Mouse (Mus musculus): ENCODE data around the gene Myadm. TPM values are rescaled to one million over a fixed set of nuclear protein-coding genes. Genes with fewer than 3 reads are reported as not detected.
"Not testable (repeated sequence)": the region's sequence is repeated elsewhere in the genome, so short reads cannot be mapped to it uniquely, and the experiment has no call there.

Myadm gene
- total and polyA plus RNA-seq, 2 experiments from 2014 or later: 24.2 to 39.4 TPM

GRCm38 (mm10) chr7:3284604-3285003 lies 4.3 kb upstream of the Myadm start:
- 87% methylated on average over 10 of the region's 10 CpGs for WGBS
- no peak overlapping the region for H3K4me3 ChIP-seq (ENCODE audit: low read depth, low read length)
- H3K27ac ChIP-seq (ENCODE audit: low read depth, low read length): no peak overlapping the region
- H3K27me3 ChIP-seq (ENCODE audit: insufficient read depth, low read length): no peaks in the 10 kb centered on the region
- DNase-seq (ENCODE audit: low spot score) (no peak), ATAC-seq (ENCODE audit: low FRiP score) (no peak)
- no peak for TF ChIP-seq CTCF (IDR thresholded peaks at IDR 0.05)
- no peaks in the 10 kb centered on the region for H3K9me3 ChIP-seq (ENCODE audit: low read length)
- H3K4me2 ChIP-seq (ENCODE audit: low read depth, low read length, poor library complexity, severe bottlenecking): no peak overlapping the region
- H3K36me3 ChIP-seq (ENCODE audit: insufficient read depth, low read length): no peaks in the 10 kb centered on the region
- H3K9ac ChIP-seq (replicated peaks; ENCODE audit: low read length, poor library complexity, severe bottlenecking): no peak overlapping the region
- no peaks in the 10 kb centered on the region; the same call in 1 of the 2 replicates for H3K4me1 ChIP-seq (ENCODE audit: insufficient read depth, low read length)

GRCm38 (mm10) chr7:3286036-3286435 lies 2.8 kb upstream of the Myadm start:
- H3K9ac ChIP-seq (replicated peaks; ENCODE audit: low read length, poor library complexity, severe bottlenecking): no peak overlapping the region
- H3K9me3 ChIP-seq (ENCODE audit: low read length): no peaks in the 10 kb centered on the region
- no peaks in the 10 kb centered on the region for H3K27me3 ChIP-seq (ENCODE audit: insufficient read depth, low read length)
- no peak for DNase-seq (ENCODE audit: low spot score)
- TF ChIP-seq CTCF (IDR thresholded peaks at IDR 0.05): no peak
- H3K4me3 ChIP-seq (ENCODE audit: low read depth, low read length): no peak overlapping the region
- WGBS: 94% methylated on average over 5 of the region's 5 CpGs
- H3K36me3 ChIP-seq (ENCODE audit: insufficient read depth, low read length): no peaks in the 10 kb centered on the region
- H3K4me2 ChIP-seq (ENCODE audit: low read depth, low read length, poor library complexity, severe bottlenecking): no peak overlapping the region
- no peaks in the 10 kb centered on the region; the same call in 1 of the 2 replicates for H3K4me1 ChIP-seq (ENCODE audit: insufficient read depth, low read length)
- no peak overlapping the region for H3K27ac ChIP-seq (ENCODE audit: low read depth, low read length)
- ATAC-seq (ENCODE audit: low FRiP score): no peak

GRCm38 (mm10) chr7:3287186-3287585 lies 1.7 kb upstream of the Myadm start:
- H3K27me3 ChIP-seq (ENCODE audit: insufficient read depth, low read length): no peaks in the 10 kb centered on the region
- H3K9ac ChIP-seq (replicated peaks; ENCODE audit: low read length, poor library complexity, severe bottlenecking): no peak overlapping the region
- H3K4me2 ChIP-seq (ENCODE audit: low read depth, low read length, poor library complexity, severe bottlenecking): no peak overlapping the region
- 55% methylated on average over 7 of the region's 7 CpGs for WGBS
- TF ChIP-seq CTCF (IDR thresholded peaks at IDR 0.05): no peak
- H3K4me3 ChIP-seq (ENCODE audit: low read depth, low read length): no peak overlapping the region
- H3K27ac ChIP-seq (ENCODE audit: low read depth, low read length): no peak overlapping the region
- DNase-seq (ENCODE audit: low spot score) (peak; percentile 28), ATAC-seq (ENCODE audit: low FRiP score) (no peak)
- no peaks in the 10 kb centered on the region; the same call in 1 of the 2 replicates for H3K4me1 ChIP-seq (ENCODE audit: insufficient read depth, low read length)
- no peaks in the 10 kb centered on the region for H3K9me3 ChIP-seq (ENCODE audit: low read length)
- no peaks in the 10 kb centered on the region for H3K36me3 ChIP-seq (ENCODE audit: insufficient read depth, low read length)

- Histone ChIP-seq H3K9ac (replicated peaks; ENCODE audit: low read length, poor library complexity, severe bottlenecking) (peak overlapping the region; percentile 97), H3K4me1 (ENCODE audit: insufficient read depth, low read length) (no peaks in the 10 kb centered on the region; the same call in 1 of the 2 replicates), H3K9me3 (ENCODE audit: low read length) (no peaks in the 10 kb centered on the region), H3K27me3 (ENCODE audit: insufficient read depth, low read length) (no peaks in the 10 kb centered on the region), H3K36me3 (ENCODE audit: insufficient read depth, low read length) (peaks cover 9% of the 10 kb centered on the region; the same call in 1 of the 2 replicates), H3K4me2 (ENCODE audit: low read depth, low read length, poor library complexity, severe bottlenecking) (peak overlapping the region; percentile 69), H3K4me3 (ENCODE audit: low read depth, low read length) (peak overlapping the region; percentile 71), H3K27ac (ENCODE audit: low read depth, low read length) (peak overlapping the region; percentile 79)
- DNase-seq (ENCODE audit: low spot score) (peak; percentile 96), ATAC-seq (ENCODE audit: low FRiP score) (peak; percentile 91)
- 2% methylated on average over 18 of the region's 18 CpGs for WGBS
- TF ChIP-seq CTCF (IDR thresholded peaks at IDR 0.05): 0 out of 2 replicates have a peak, but pooled peaks have one; percentile 2
These were observed 1.6 kb downstream of the Myadm start for GRCm38 (mm10) chr7:3290257-3291033.

GRCm38 (mm10) chr7:3291197-3291596 lies 2.3 kb downstream of the Myadm start:
- H3K4me2 ChIP-seq (ENCODE audit: low read depth, low read length, poor library complexity, severe bottlenecking): peak overlapping the region; percentile 69
- no peak overlapping the region for H3K9ac ChIP-seq (replicated peaks; ENCODE audit: low read length, poor library complexity, severe bottlenecking)
- H3K36me3 ChIP-seq (ENCODE audit: insufficient read depth, low read length): peaks cover 9% of the 10 kb centered on the region; the same call in 1 of the 2 replicates
- 56% methylated on average over 6 of the region's 6 CpGs for whole genome bisulfite sequencing
- DNase-seq (ENCODE audit: low spot score) (no peak), ATAC-seq (ENCODE audit: low FRiP score) (peak; percentile 24; the same call in 1 of the 2 replicates)
- TF ChIP-seq CTCF (IDR thresholded peaks at IDR 0.05): no peak
- no peaks in the 10 kb centered on the region for H3K9me3 ChIP-seq (ENCODE audit: low read length)
- H3K27me3 ChIP-seq (ENCODE audit: insufficient read depth, low read length): no peaks in the 10 kb centered on the region
- H3K4me1 ChIP-seq (ENCODE audit: insufficient read depth, low read length): no peaks in the 10 kb centered on the region; the same call in 1 of the 2 replicates
- H3K4me3 ChIP-seq (ENCODE audit: low read depth, low read length): peak overlapping the region; percentile 71; the same call in 1 of the 2 replicates
- no peak overlapping the region for H3K27ac ChIP-seq (ENCODE audit: low read depth, low read length)

GRCm38 (mm10) chr7:3291764-3292163 lies 2.9 kb downstream of the Myadm start:
- Histone ChIP-seq H3K9me3 (ENCODE audit: low read length) (no peaks in the 10 kb centered on the region), H3K4me1 (ENCODE audit: insufficient read depth, low read length) (no peaks in the 10 kb centered on the region; the same call in 1 of the 2 replicates), H3K27ac (ENCODE audit: low read depth, low read length) (no peak overlapping the region), H3K36me3 (ENCODE audit: insufficient read depth, low read length) (peaks cover 12% of the 10 kb centered on the region), H3K4me3 (ENCODE audit: low read depth, low read length) (no peak overlapping the region), H3K4me2 (ENCODE audit: low read depth, low read length, poor library complexity, severe bottlenecking) (no peak overlapping the region), H3K27me3 (ENCODE audit: insufficient read depth, low read length) (no peaks in the 10 kb centered on the region), H3K9ac (replicated peaks; ENCODE audit: low read length, poor library complexity, severe bottlenecking) (no peak overlapping the region)
- no peak for TF ChIP-seq CTCF (IDR thresholded peaks at IDR 0.05)
- DNase-seq (ENCODE audit: low spot score) (no peak), ATAC-seq (ENCODE audit: low FRiP score) (no peak)
- WGBS: 79% methylated on average over 3 of the region's 3 CpGs

GRCm38 (mm10) chr7:3292271-3292670 lies 3.4 kb downstream of the Myadm start:
- H3K4me1 ChIP-seq (ENCODE audit: insufficient read depth, low read length); H3K27me3 ChIP-seq (ENCODE audit: insufficient read depth, low read length); H3K4me3 ChIP-seq (ENCODE audit: low read depth, low read length); DNase-seq (ENCODE audit: low spot score); ATAC-seq (ENCODE audit: low FRiP score); H3K9me3 ChIP-seq (ENCODE audit: low read length); H3K4me2 ChIP-seq (ENCODE audit: low read depth, low read length, poor library complexity, severe bottlenecking); H3K27ac ChIP-seq (ENCODE audit: low read depth, low read length); H3K9ac ChIP-seq (replicated peaks; ENCODE audit: low read length, poor library complexity, severe bottlenecking): not testable (repeated sequence)
- peaks cover 18% of the 10 kb centered on the region for H3K36me3 ChIP-seq (ENCODE audit: insufficient read depth, low read length)
- WGBS: 91% methylated on average over 11 of the region's 12 CpGs
